Mouse (Mus musculus): ENCODE data around the gene Usp50.

DNA sequence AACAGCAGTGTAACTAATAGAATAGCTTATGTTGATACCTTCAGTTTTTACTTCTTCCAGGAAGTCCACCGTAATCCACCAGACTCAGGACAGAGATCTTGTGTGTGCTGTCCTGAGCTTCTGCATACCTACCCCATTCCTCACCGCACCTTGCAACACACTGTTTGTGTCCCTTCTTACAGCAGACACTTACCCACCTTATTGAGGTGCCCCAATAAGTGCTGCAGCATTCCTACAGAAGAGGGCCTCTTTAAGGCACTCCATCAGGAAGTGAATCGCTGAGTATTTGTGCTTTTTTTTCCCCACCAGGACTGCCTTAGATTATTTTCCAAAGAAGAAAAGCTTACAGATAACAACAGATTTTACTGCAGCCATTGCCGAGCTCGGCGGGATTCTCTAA lies 27.6 kb downstream of the Usp50 start:
- TF ChIP-seq GATA1 (IDR thresholded peaks at IDR 0.05; ENCODE audit: borderline replicate concordance, low read length), result no peak
- no peak for TF ChIP-seq FLI1 (IDR thresholded peaks at IDR 0.05; ENCODE audit: low read length)
